9 mouse cellular contexts compared by ENCODE assay signal in the genomic region with DNA sequence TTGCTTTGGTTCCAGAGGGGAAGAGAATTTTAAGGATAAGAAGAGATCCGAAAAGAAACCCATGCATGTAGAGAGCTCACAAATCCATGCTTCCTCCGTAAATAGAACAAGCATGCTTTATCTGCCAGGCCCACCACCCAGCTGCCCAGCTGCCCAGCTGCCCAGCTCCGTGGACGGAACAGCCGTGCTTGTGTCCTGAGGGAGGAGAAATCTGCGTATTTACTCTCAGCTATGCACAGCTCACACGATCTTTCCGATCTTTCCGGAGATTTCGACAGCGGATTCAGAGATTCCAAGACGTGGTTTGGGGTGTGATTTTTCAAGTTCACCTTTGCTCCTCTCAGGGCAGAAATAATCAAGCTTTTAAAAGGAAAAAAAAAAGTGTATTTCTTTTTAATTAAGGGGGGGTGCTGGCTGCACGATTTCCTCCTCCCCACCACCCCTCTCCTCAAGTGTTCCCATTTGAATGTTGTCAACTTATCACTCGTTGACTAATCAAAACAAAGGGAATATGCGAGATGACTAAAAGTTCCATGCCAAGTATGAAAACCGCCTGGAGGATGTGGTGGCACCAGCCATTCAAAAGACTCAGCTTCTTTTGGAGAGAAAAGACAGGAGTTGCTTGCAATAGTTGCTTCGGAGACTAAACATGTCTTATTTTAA.
DNase-seq lines count a peak whose midpoint lies in the region; ATAC-seq and TF ChIP-seq lines count a peak whose summit lies in the region.
"Had no signal": no experiment of that assay in that cellular context is flagged by ENCODE, and none has a peak within 500 bp of the region (broad histone marks: within the 10 kb centered on the region; RNA-seq: fewer than 3 reads in every experiment).

No protein-coding gene starts in this region.

- 40% methylated on average over 17 of the region's 17 CpGs for WGBS in lung, adult 2 months
- WGBS in intestine, embryonic 14.5 days = 59% methylated on average over 17 of the region's 17 CpGs

- peak; percentile 15 for DNase-seq in embryo, embryonic 10 days (ENCODE audit: low spot score)
- DNase-seq in embryo, embryonic 10.5 days (ENCODE audit: low spot score) = no peak
- DNase-seq in lung, adult 2 months = no peak
- no peak for DNase-seq in lung, postnatal 36 days
- DNase-seq in intestine, embryonic 14.5 days (ENCODE audit: low spot score) = no peak
- peak; percentile 2 for DNase-seq in retina, embryonic 14.5 days (ENCODE audit: low spot score)
- no peak for DNase-seq in layer of hippocampus, postnatal 25 days (ENCODE audit: extremely low spot score in 1 of 2, low spot score in 1 of 2)
- DNase-seq: kidney, adult 9 months had no signal

- H3K9me3 ChIP-seq in intestine, embryonic 14.5 days (ENCODE audit: control insufficient read depth, low read length) = no peaks in the 10 kb centered on the region

- peak overlapping the region; percentile 42 for H3K4me3 ChIP-seq in lung, adult 2 months (replicated peaks; ENCODE audit: extremely low read depth, low read depth, low read length)
- no peak overlapping the region for H3K4me3 ChIP-seq in intestine, embryonic 14.5 days (ENCODE audit: low read depth, low read length)

- no peaks in the 10 kb centered on the region; the same call in 1 of the 2 replicates for H3K4me1 ChIP-seq in lung, adult 2 months (ENCODE audit: control insufficient read depth, insufficient read depth, low read length)
- H3K4me1 ChIP-seq in intestine, embryonic 14.5 days (replicated peaks; ENCODE audit: control insufficient read depth, insufficient read depth, low read length) = no peaks in the 10 kb centered on the region

- no peak for TF ChIP-seq POLR2A in lung, adult 2 months (IDR thresholded peaks at IDR 0.05; ENCODE audit: borderline replicate concordance, extremely low read depth, low read depth, low read length)

- no peaks in the 10 kb centered on the region for H3K27me3 ChIP-seq in intestine, embryonic 14.5 days (replicated peaks; ENCODE audit: control insufficient read depth, insufficient read depth, low read length)

- H3K9ac ChIP-seq in intestine, embryonic 14.5 days (ENCODE audit: low read length) = no peak overlapping the region

- no peak overlapping the region for H3K27ac ChIP-seq in intestine, embryonic 14.5 days (ENCODE audit: low read depth)

- H3K36me3 ChIP-seq in intestine, embryonic 14.5 days (ENCODE audit: control insufficient read depth, insufficient read depth, low read length) = no peaks in the 10 kb centered on the region

- no peak for TF ChIP-seq CTCF in lung, adult 2 months (IDR thresholded peaks at IDR 0.05; ENCODE audit: insufficient read depth, low read length)

- no peak for ATAC-seq in intestine, embryonic 14.5 days (replicated peaks; ENCODE audit: low FRiP score, low TSS enrichment, low read depth)
- no peak for ATAC-seq in megakaryocyte, adult 5-6 weeks (ENCODE audit: poor library complexity, severe bottlenecking)

- H3K4me2 ChIP-seq in intestine, embryonic 14.5 days (ENCODE audit: low read length) = peak overlapping the region; percentile 29

Comparison
In these comparisons a context has a peak if more than half of its experiments do, and no peak if none do; other contexts are left out.
1. DNase-seq: peak in embryo, embryonic 10 days (single experiment) and retina, embryonic 14.5 days (single experiment); none in embryo, embryonic 10.5 days (single experiment), lung, adult 2 months (single experiment), lung, postnatal 36 days (single experiment), intestine, embryonic 14.5 days (single experiment) and layer of hippocampus, postnatal 25 days (0 of 2).